Mouse (Mus musculus): ENCODE results near the gene Tcp10b. TPM values are rescaled to one million over a fixed set of nuclear protein-coding genes. Genes with fewer than 3 reads are reported as not detected.
A peak's percentile ranks its signal among the peaks of the same experiment; 100 is the strongest.
"Not testable (repeated sequence)": the region's sequence is repeated elsewhere in the genome, so short reads cannot be mapped to it uniquely, and the experiment has no call there.

Gene Tcp10b
- under 1 TPM; 0.28 to 0.71 TPM for total RNA-seq (2021)

GRCm38 (mm10) chr17:13060804-13061203 is at the start of gene Tcp10b:
Tcp10b (plus strand) TSS chr17:13061104.
- intact Hi-C loops (cut with DNase I); DNase-seq (ENCODE audit: extremely low spot score in 1 of 2, low spot score in 2 of 2): not testable (repeated sequence)

- no peak for DNase-seq (ENCODE audit: extremely low spot score in 1 of 2, low spot score in 2 of 2)
- intact Hi-C loops (cut with DNase I): no loop called here
Measured at GRCm38 (mm10) chr17:13013316-13013715, 47.6 kb upstream of the Tcp10b start.

- DNase-seq (ENCODE audit: extremely low spot score in 1 of 2, low spot score in 2 of 2); intact Hi-C loops (cut with DNase I): not testable (repeated sequence)
Measured at GRCm38 (mm10) chr17:13036627-13037192, 24.2 kb upstream of the Tcp10b start.

GRCm38 (mm10) chr17:13043846-13044673 is 16.8 kb upstream of the Tcp10b start:
- intact Hi-C loops (cut with DNase I): not testable (repeated sequence)
- peak; percentile 53 to 63 for DNase-seq (ENCODE audit: extremely low spot score in 1 of 2, low spot score in 2 of 2)

- intact Hi-C loops (cut with DNase I); DNase-seq (ENCODE audit: extremely low spot score in 1 of 2, low spot score in 2 of 2): not testable (repeated sequence)
Measured at GRCm38 (mm10) chr17:13052124-13052813, 8.6 kb upstream of the Tcp10b start, which contains the start of gene Gpr31b. Gpr31b (minus strand) TSS chr17:13052296.

GRCm38 (mm10) chr17:13062882-13063281 is 2.0 kb downstream of the Tcp10b start:
- intact Hi-C loops (cut with DNase I); DNase-seq (ENCODE audit: extremely low spot score in 1 of 2, low spot score in 2 of 2): not testable (repeated sequence)

- intact Hi-C loops (cut with DNase I); DNase-seq (ENCODE audit: extremely low spot score in 1 of 2, low spot score in 2 of 2): not testable (repeated sequence)
Measured at GRCm38 (mm10) chr17:13067864-13068385, 7.0 kb downstream of the Tcp10b start.

- DNase-seq (ENCODE audit: extremely low spot score in 1 of 2, low spot score in 2 of 2); intact Hi-C loops (cut with DNase I): not testable (repeated sequence)
Measured at GRCm38 (mm10) chr17:13069227-13069626, 8.3 kb downstream of the Tcp10b start.

- DNase-seq (ENCODE audit: extremely low spot score in 1 of 2, low spot score in 2 of 2); intact Hi-C loops (cut with DNase I): not testable (repeated sequence)
Measured at GRCm38 (mm10) chr17:13091510-13091909, 30.6 kb downstream of the Tcp10b start.

GRCm38 (mm10) chr17:13092100-13092764 is 31.3 kb downstream of the Tcp10b start:
- intact Hi-C loops (cut with DNase I); DNase-seq (ENCODE audit: extremely low spot score in 1 of 2, low spot score in 2 of 2): not testable (repeated sequence)

GRCm38 (mm10) chr17:13092960-13093359 is 32.1 kb downstream of the Tcp10b start:
- DNase-seq (ENCODE audit: extremely low spot score in 1 of 2, low spot score in 2 of 2); intact Hi-C loops (cut with DNase I): not testable (repeated sequence)

GRCm38 (mm10) chr17:13106563-13106962 is 45.7 kb downstream of the Tcp10b start:
- peak; percentile 56 to 58 for DNase-seq (ENCODE audit: extremely low spot score in 1 of 2, low spot score in 2 of 2)

GRCm38 (mm10) chr17:13112504-13113291 is 51.8 kb downstream of the Tcp10b start:
- intact Hi-C loops (cut with DNase I); DNase-seq (ENCODE audit: extremely low spot score in 1 of 2, low spot score in 2 of 2): not testable (repeated sequence)

More at GRCm38 (mm10) chr17:13106563-13106962, 45.7 kb downstream of the Tcp10b start:
- intact Hi-C loops (cut with DNase I): not testable (repeated sequence)

- intact Hi-C loops (cut with DNase I): not testable (repeated sequence)
Measured at GRCm38 (mm10) chr17:13123308-13124038, 62.6 kb downstream of the Tcp10b start.

GRCm38 (mm10) chr17:13124241-13124640 is 63.3 kb downstream of the Tcp10b start:
- DNase-seq (ENCODE audit: extremely low spot score in 1 of 2, low spot score in 2 of 2); intact Hi-C loops (cut with DNase I): not testable (repeated sequence)

More at GRCm38 (mm10) chr17:13123308-13124038, 62.6 kb downstream of the Tcp10b start:
- DNase-seq (ENCODE audit: extremely low spot score in 1 of 2, low spot score in 2 of 2): not testable (repeated sequence)

GRCm38 (mm10) chr17:13129324-13129723 is 68.4 kb downstream of the Tcp10b start:
- intact Hi-C loops (cut with DNase I); DNase-seq (ENCODE audit: extremely low spot score in 1 of 2, low spot score in 2 of 2): not testable (repeated sequence)
